ENCODE assay signal across 22 mouse cellular contexts in genomic region chr11:101045826-101046225, GRCm38 (mm10). TPM values are rescaled to one million over a fixed set of nuclear protein-coding genes. Genes with fewer than 3 reads are reported as not detected.
"Had no signal": no experiment of that assay in that cellular context is flagged by ENCODE, and none has a peak within 500 bp of the region (broad histone marks: within the 10 kb centered on the region; RNA-seq: fewer than 3 reads in every experiment).

No protein-coding gene starts in this region.

- H3K4me3 ChIP-seq: limb, embryonic 10.5 days; limb, embryonic 13.5 days; midbrain, embryonic 12.5 days; midbrain, embryonic 15.5 days; neural tube, embryonic 12.5 days; neural tube, embryonic 15.5 days had no signal

- H3K4me1 ChIP-seq: limb, embryonic 10.5 days; limb, embryonic 13.5 days; midbrain, embryonic 12.5 days; midbrain, embryonic 15.5 days; neural tube, embryonic 12.5 days; neural tube, embryonic 15.5 days had no signal

- H3K27me3 ChIP-seq: limb, embryonic 13.5 days; midbrain, embryonic 12.5 days; midbrain, embryonic 15.5 days; neural tube, embryonic 12.5 days; neural tube, embryonic 15.5 days had no signal

- H3K9me3 ChIP-seq: limb, embryonic 10.5 days; limb, embryonic 13.5 days; midbrain, embryonic 12.5 days; midbrain, embryonic 15.5 days; neural tube, embryonic 12.5 days; neural tube, embryonic 15.5 days had no signal

- DNase-seq: kidney, adult 18-20 months; kidney, adult 9 months; kidney, postnatal 14 days; kidney, postnatal 4 days; layer of hippocampus, adult 9-11 months; layer of hippocampus, postnatal 36 days; liver; liver, postnatal 0 days; lung, embryonic 14.5 days; right cerebral cortex, adult 18-20 months; right cerebral cortex, postnatal 14 days; right cerebral cortex, postnatal 4 days had no signal

- H3K27ac ChIP-seq: limb, embryonic 10.5 days; limb, embryonic 13.5 days; liver, embryonic 14.5 days; macrophage; midbrain, embryonic 12.5 days; midbrain, embryonic 15.5 days; neural tube, embryonic 12.5 days; neural tube, embryonic 15.5 days; stomach, postnatal 0 days had no signal

RNA-seq across cellular contexts. Expression of gene Hsd17b1, which starts 32.4 kb away (rescaled TPM):
- polyA plus RNA-seq: limb, embryonic 10.5 days; lung, embryonic 14.5 days; stomach, embryonic 14.5 days had no signal
